7 mouse cellular contexts compared by ENCODE assay signal in genomic region chr7:25305956-25306613, GRCm38 (mm10). TPM values are rescaled to one million over a fixed set of nuclear protein-coding genes. Genes with fewer than 3 reads are reported as not detected.
DNase-seq lines count a peak whose midpoint lies in the region; ATAC-seq and TF ChIP-seq lines count a peak whose summit lies in the region.

Gene Tmem145 (plus strand): TSS chr7:25306106.

- H3K9ac ChIP-seq in heart, embryonic 14.5 days (ENCODE audit: low read length) = no peak within 1 kb of the TSS

- peaks cover 36% of the 10 kb centered on the region for H3K27me3 ChIP-seq in heart, embryonic 14.5 days (ENCODE audit: control insufficient read depth, insufficient read depth, low read length)
- H3K27me3 ChIP-seq in small intestine, adult 2 months (ENCODE audit: control insufficient read depth, insufficient read depth, low read length) = peaks cover 14% of the 10 kb centered on the region

- DNase-seq in thymus, postnatal 0 days (ENCODE audit: low spot score) = peak; percentile 66
- no peak for DNase-seq in thymus, postnatal 25 days
- peak; percentile 69 for DNase-seq in cerebellum, adult 9-10 months
- DNase-seq in kidney, postnatal 4 days = peak; percentile 79 to 85
- peak; percentile 49 for DNase-seq in lung, postnatal 14 days

- TF ChIP-seq POLR2A in small intestine, adult 2 months (IDR thresholded peaks at IDR 0.05; ENCODE audit: low read depth, low read length) = no peak

- H3K27ac ChIP-seq in heart, embryonic 14.5 days (replicated peaks in 1 of 2; ENCODE audit: control insufficient read depth in 1 of 2, insufficient read depth in 1 of 2, low read depth in 2 of 2, low read length in 2 of 2) = no peak within 1 kb of the TSS
- no peak within 1 kb of the TSS for H3K27ac ChIP-seq in small intestine, adult 2 months (ENCODE audit: insufficient read depth, low read depth, low read length)

- H3K4me2 ChIP-seq in heart, embryonic 14.5 days (ENCODE audit: low read length) = peak within 1 kb of the TSS; percentile 87

- peaks cover 0 to 8% of the 10 kb centered on the region in 2 experiments; a peak in 3 of 4 replicates for H3K4me1 ChIP-seq in heart, embryonic 14.5 days (ENCODE audit: control insufficient read depth in 2 of 2, insufficient read depth in 2 of 2, low read length in 2 of 2)
- peaks cover 6% of the 10 kb centered on the region for H3K4me1 ChIP-seq in small intestine, adult 2 months (ENCODE audit: control insufficient read depth, insufficient read depth, insufficient read length, low read length)

- no peak for ATAC-seq in heart, embryonic 14.5 days (ENCODE audit: insufficient number of reproducible peaks, insufficient read depth, low FRiP score, low read depth)

- no peak for TF ChIP-seq CTCF in small intestine, adult 2 months (IDR thresholded peaks at IDR 0.05; ENCODE audit: extremely low read depth, insufficient read length, insufficient replicate concordance, low read depth, low read length)

- 0% methylated on average over 42 of the region's 47 CpGs for WGBS in heart, embryonic 14.5 days
- under 1% methylated on average over 47 of the region's 47 CpGs for WGBS in small intestine, adult 2 months

- no peaks in the 10 kb centered on the region for H3K36me3 ChIP-seq in heart, embryonic 14.5 days (ENCODE audit: control insufficient read depth, insufficient read depth, low read length)
- H3K36me3 ChIP-seq in small intestine, adult 2 months (ENCODE audit: control insufficient read depth, insufficient read depth, low read length) = no peaks in the 10 kb centered on the region

- no peaks in the 10 kb centered on the region for H3K9me3 ChIP-seq in heart, embryonic 14.5 days (ENCODE audit: control insufficient read depth, low read length)

- peak within 1 kb of the TSS; percentile 50 to 55 for H3K4me3 ChIP-seq in heart, embryonic 14.5 days (ENCODE audit: control insufficient read depth in 1 of 2, insufficient read depth in 1 of 2, low read depth in 1 of 2, low read length in 2 of 2)
- H3K4me3 ChIP-seq in small intestine, adult 2 months (ENCODE audit: low read depth, low read length) = peak within 1 kb of the TSS; percentile 62

RNA-seq across cellular contexts. Expression of gene Tmem145, which starts in this region (rescaled TPM):
- not detected in 2 replicates for polyA plus RNA-seq in thymus, postnatal 0 days (2015; fragmentation: Nextera tagmentation; extraction: Ambion mirVana)
- 0.30 TPM in 1 of 2 replicates, not detected in the other for polyA plus RNA-seq in heart, embryonic 14.5 days (2014; fragmentation: Nextera tagmentation; extraction: Ambion mirVana)
- 0.19 and 0.35 TPM in 2 replicates for polyA plus RNA-seq in small intestine, adult 2 months (2012; rRNA removed)

Comparison
In these comparisons a context has a peak if more than half of its experiments do, and no peak if none do; other contexts are left out.
1. Peak in DNase-seq in thymus, postnatal 0 days; RNA of the gene not detected or under 1 TPM.